Mouse (Mus musculus) cerebral cortex, adult 2 months (tissue): Measurements from ENCODE around the gene Gm49450.

ENCODE experiments used
- WGBS: fragments of 180-500 bp; shearing (Covaris S2); methylation state at CpG from one replicate; pipeline ENCODE4 v1.1.7; 2018; 5-methylcytosine and 5-hydroxymethylcytosine counted together

Gm49450 gene

DNA sequence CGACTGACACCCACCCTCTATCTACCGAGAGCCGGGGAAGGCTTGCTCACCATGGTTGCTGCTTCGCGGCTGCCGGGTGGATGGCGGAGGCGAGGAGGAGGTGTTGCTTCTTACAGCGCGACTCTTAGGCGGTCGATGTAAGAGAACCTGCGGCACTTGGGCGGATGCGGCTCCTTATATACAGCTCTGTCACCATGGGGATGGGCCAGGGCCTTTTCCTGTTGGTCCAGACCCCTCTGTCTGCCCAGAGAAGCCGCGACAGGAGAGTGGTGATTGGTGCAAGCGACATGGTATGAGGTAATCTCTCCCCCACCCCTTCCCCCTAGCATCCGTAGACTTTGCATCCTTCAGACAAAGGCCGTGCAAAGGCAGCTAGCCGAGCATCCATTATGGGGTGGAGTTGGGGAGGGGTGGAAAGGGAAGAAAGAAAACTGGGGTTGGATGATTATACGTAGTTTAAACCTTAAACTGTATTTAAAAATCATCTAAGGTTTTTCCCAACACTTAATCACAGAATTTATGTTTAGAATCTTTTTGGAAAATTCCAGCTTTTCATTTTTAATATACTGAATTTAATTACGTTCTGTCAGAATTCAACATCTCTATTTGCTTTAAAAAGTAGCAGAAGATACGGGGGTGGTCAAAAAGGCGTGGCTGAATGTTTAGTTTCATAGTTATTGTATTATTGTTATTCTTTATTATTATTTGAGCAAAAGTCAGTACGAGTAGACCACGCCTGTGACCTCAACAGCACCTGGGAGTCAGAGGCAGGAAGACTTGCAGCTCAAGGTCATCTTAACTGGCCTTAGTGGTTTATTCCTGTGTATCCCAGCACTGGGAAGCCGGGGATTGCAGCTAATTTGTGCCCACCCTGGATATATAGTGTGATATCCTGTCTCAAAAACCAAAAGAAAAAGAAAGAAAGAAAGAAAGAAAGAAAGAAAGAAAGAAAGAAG, at the start of gene Gm49450, which contains the start of gene Tuba1a:
Gene Gm49450 (minus strand): TSS at position 151 of the 956 bp plus-strand sequence.
Gene Tuba1a (minus strand): TSS at position 303 of the 956 bp plus-strand sequence.
- 2% methylated on average over 28 of the region's 28 CpGs for WGBS

- 16% methylated on average over 17 of the region's 17 CpGs for WGBS
Observed at GRCm38 (mm10) chr15:99001451-99001931, 48.1 kb upstream of the Gm49450 start.

GRCm38 (mm10) chr15:99000535-99001283, 47.4 kb upstream of the Gm49450 start:
- WGBS: 37% methylated on average over 14 of the region's 14 CpGs

- WGBS: 49% methylated on average over 6 of the region's 6 CpGs
Observed at GRCm38 (mm10) chr15:98998775-98999157, 45.4 kb upstream of the Gm49450 start.

GRCm38 (mm10) chr15:98997938-98998774, 44.8 kb upstream of the Gm49450 start:
- 50% methylated on average over 13 of the region's 13 CpGs for WGBS

DNA sequence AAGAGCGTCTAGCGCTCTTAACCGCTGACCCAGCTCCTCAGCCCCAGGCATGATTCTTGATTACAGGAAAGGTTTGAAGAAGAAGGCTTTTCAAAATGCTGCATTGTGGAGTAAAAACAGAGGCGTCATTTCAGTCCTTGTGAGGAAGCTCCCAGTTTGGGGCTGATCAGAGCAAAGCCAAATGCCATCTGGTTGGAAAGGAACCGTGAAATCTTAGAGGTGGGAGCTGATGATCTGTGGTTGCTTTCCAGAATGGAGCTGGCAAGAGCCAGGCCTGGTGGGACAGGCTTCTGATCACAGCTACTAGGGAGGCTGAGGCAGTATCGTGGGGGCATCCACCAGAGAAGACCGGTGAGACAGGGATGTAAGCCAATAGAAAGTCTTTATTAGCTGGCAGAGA, 43.5 kb upstream of the Gm49450 start:
- WGBS: 63% methylated on average over 7 of the region's 7 CpGs

GRCm38 (mm10) chr15:98994957-98995520, 41.7 kb upstream of the Gm49450 start:
- 80% methylated on average over 9 of the region's 9 CpGs for WGBS

GRCm38 (mm10) chr15:98993865-98994264, 40.5 kb upstream of the Gm49450 start:
- 1% methylated on average over 11 of the region's 11 CpGs for WGBS

GRCm38 (mm10) chr15:98993093-98993793, 39.9 kb upstream of the Gm49450 start:
- WGBS: under 1% methylated on average over 35 of the region's 35 CpGs

- 11% methylated on average over 17 of the region's 17 CpGs for whole genome bisulfite sequencing
Observed at GRCm38 (mm10) chr15:98992086-98992912, 38.9 kb upstream of the Gm49450 start.

DNA sequence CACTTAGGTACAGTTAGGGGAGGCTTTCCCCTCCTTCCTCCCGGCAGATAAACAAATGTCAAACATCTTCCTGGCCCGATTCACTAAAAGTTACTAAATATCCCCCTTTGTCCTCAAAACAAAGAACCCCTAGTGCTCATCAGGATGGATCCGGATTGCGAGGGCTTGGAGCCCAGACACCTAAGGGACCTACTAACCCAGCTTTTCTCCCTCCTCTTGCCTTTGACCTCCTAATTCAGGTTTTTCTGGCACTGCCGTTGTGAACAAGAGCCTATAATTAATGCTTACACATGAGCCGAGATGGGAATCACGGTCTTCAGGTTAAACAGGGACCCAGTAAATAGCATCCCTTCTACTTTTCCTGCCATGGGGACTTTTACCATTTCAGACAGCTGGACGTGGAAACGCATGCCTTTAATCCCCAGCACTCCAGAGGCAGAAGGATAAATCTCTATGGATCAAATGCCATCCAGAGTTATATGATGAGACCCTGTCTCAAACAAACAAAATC, 38.2 kb upstream of the Gm49450 start:
- WGBS: 20% methylated on average over 9 of the region's 9 CpGs

- WGBS: 20% methylated on average over 15 of the region's 15 CpGs
Observed at GRCm38 (mm10) chr15:98990669-98991539, 37.6 kb upstream of the Gm49450 start.

GRCm38 (mm10) chr15:98989701-98990430, 36.5 kb upstream of the Gm49450 start:
- 25% methylated on average over 12 of the region's 12 CpGs for WGBS

DNA sequence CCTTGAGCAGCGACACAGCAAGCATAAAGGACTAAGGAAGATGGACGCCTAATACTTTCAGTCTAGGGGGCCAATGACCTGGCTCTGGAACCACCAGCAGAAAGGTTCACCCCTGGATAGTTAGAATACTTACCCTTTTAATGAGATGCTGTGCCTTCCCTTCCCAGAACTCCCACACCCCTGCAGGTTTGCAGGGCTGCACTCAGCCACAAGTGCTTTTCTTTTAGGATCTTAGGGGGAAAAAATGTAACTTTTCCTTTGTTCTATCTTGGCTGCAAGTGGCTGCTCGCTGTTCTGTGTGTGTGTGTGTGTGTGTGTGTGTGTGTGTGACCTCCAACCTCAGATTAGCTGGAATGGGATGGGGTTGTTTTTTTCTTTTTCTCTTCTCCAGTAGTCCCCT, 35.4 kb upstream of the Gm49450 start:
- 74% methylated on average over 3 of the region's 3 CpGs for WGBS

DNA sequence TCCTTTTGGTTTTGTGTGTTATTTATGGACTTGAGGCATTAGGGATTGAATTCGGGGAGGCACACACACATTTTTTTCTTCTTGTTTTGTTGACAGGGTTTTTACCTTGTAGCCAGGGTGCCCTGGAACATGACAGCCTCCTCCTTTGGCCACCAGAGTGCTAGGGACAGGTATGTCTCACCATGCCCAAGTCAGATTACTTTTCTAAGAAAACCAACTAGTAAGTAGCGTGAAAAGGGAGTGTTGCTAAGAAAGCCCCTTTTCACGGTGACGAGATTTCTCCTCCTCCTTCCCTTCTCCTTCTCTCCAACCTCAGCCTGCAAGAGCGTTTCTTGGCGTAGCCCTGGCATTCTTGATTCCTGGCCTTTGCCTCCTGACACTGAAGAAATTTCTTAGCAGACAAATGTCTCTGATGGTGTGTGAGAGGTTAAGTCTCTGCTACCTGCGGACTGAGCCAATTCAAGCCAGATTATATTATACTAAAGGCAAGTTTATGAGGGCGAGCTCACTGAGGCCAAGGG, 34.4 kb upstream of the Gm49450 start:
- WGBS: 56% methylated on average over 8 of the region's 8 CpGs

GRCm38 (mm10) chr15:98987077-98987630, 33.8 kb upstream of the Gm49450 start:
- 17% methylated on average over 7 of the region's 7 CpGs for WGBS
